Mouse (Mus musculus): Measurements from ENCODE around the gene Apbb1ip. TPM values are rescaled to one million over a fixed set of nuclear protein-coding genes. Genes with fewer than 3 reads are reported as not detected.

Gene Apbb1ip
- polyA plus RNA-seq, 1 experiment from 2014 or later = 0.55 TPM

- 82% methylated on average over 3 of the region's 3 CpGs for WGBS
- H3K9ac ChIP-seq (ENCODE audit: low read length) = no peak overlapping the region
- no peaks in the 10 kb centered on the region for H3K36me3 ChIP-seq (ENCODE audit: control insufficient read depth, insufficient read depth, low read length)
- ATAC-seq (ENCODE audit: low FRiP score) = no peak
- DNase-seq (ENCODE audit: low spot score, missing footprints) = no peak
- no peak overlapping the region for H3K4me3 ChIP-seq (ENCODE audit: low read depth, low read length)
- no peaks in the 10 kb centered on the region for H3K27me3 ChIP-seq (ENCODE audit: control insufficient read depth, insufficient read depth, low read length)
- no peaks in the 10 kb centered on the region for H3K9me3 ChIP-seq (ENCODE audit: control insufficient read depth, low read length)
- no peak overlapping the region for H3K27ac ChIP-seq (ENCODE audit: low read depth, low read length)
- H3K4me1 ChIP-seq (ENCODE audit: control insufficient read depth, insufficient read depth, low read length) = no peaks in the 10 kb centered on the region
- H3K4me2 ChIP-seq = no peak overlapping the region
Measured at GRCm38 (mm10) chr2:22782057-22782456, 8.2 kb downstream of the Apbb1ip start.

GRCm38 (mm10) chr2:22783137-22783638 is 9.3 kb downstream of the Apbb1ip start:
- Histone ChIP-seq H3K27me3 (ENCODE audit: control insufficient read depth, insufficient read depth, low read length) (no peaks in the 10 kb centered on the region), H3K4me3 (ENCODE audit: low read depth, low read length) (no peak overlapping the region), H3K9ac (ENCODE audit: low read length) (no peak overlapping the region), H3K36me3 (ENCODE audit: control insufficient read depth, insufficient read depth, low read length) (no peaks in the 10 kb centered on the region), H3K27ac (ENCODE audit: low read depth, low read length) (no peak overlapping the region), H3K4me1 (ENCODE audit: control insufficient read depth, insufficient read depth, low read length) (no peaks in the 10 kb centered on the region), H3K9me3 (ENCODE audit: control insufficient read depth, low read length) (no peaks in the 10 kb centered on the region), H3K4me2 (no peak overlapping the region)
- DNase-seq (ENCODE audit: low spot score, missing footprints) = no peak
- no peak for ATAC-seq (ENCODE audit: low FRiP score)
- WGBS = 85% methylated on average over 2 of the region's 2 CpGs

GRCm38 (mm10) chr2:22784186-22784585 is 10.3 kb downstream of the Apbb1ip start:
- no peak for ATAC-seq (ENCODE audit: low FRiP score)

GRCm38 (mm10) chr2:22784771-22785170 is 10.9 kb downstream of the Apbb1ip start:
- DNase-seq (ENCODE audit: low spot score, missing footprints) (no peak), ATAC-seq (ENCODE audit: low FRiP score) (no peak)
- H3K4me3 ChIP-seq (ENCODE audit: low read depth, low read length) = no peak overlapping the region
- WGBS = 65% methylated on average over 1 of the region's 1 CpGs
- no peaks in the 10 kb centered on the region for H3K36me3 ChIP-seq (ENCODE audit: control insufficient read depth, insufficient read depth, low read length)
- H3K4me1 ChIP-seq (ENCODE audit: control insufficient read depth, insufficient read depth, low read length) = no peaks in the 10 kb centered on the region
- no peak overlapping the region for H3K27ac ChIP-seq (ENCODE audit: low read depth, low read length)
- no peaks in the 10 kb centered on the region for H3K27me3 ChIP-seq (ENCODE audit: control insufficient read depth, insufficient read depth, low read length)
- H3K9ac ChIP-seq (ENCODE audit: low read length) = no peak overlapping the region
- no peaks in the 10 kb centered on the region for H3K9me3 ChIP-seq (ENCODE audit: control insufficient read depth, low read length)
- no peak overlapping the region for H3K4me2 ChIP-seq

More at GRCm38 (mm10) chr2:22784186-22784585, 10.3 kb downstream of the Apbb1ip start:
- Histone ChIP-seq H3K4me3 (ENCODE audit: low read depth, low read length) (no peak overlapping the region), H3K27ac (ENCODE audit: low read depth, low read length) (no peak overlapping the region), H3K9ac (ENCODE audit: low read length) (no peak overlapping the region), H3K4me1 (ENCODE audit: control insufficient read depth, insufficient read depth, low read length) (no peaks in the 10 kb centered on the region), H3K9me3 (ENCODE audit: control insufficient read depth, low read length) (no peaks in the 10 kb centered on the region), H3K36me3 (ENCODE audit: control insufficient read depth, insufficient read depth, low read length) (no peaks in the 10 kb centered on the region), H3K4me2 (no peak overlapping the region), H3K27me3 (ENCODE audit: control insufficient read depth, insufficient read depth, low read length) (no peaks in the 10 kb centered on the region)
- WGBS = 92% methylated on average over 3 of the region's 3 CpGs
- DNase-seq (ENCODE audit: low spot score, missing footprints) = no peak

- Histone ChIP-seq H3K4me1 (ENCODE audit: control insufficient read depth, insufficient read depth, low read length) (no peaks in the 10 kb centered on the region), H3K4me2 (no peak overlapping the region), H3K4me3 (ENCODE audit: low read depth, low read length) (no peak overlapping the region), H3K9ac (ENCODE audit: low read length) (no peak overlapping the region), H3K9me3 (ENCODE audit: control insufficient read depth, low read length) (no peaks in the 10 kb centered on the region), H3K27ac (ENCODE audit: low read depth, low read length) (no peak overlapping the region), H3K36me3 (ENCODE audit: control insufficient read depth, insufficient read depth, low read length) (no peaks in the 10 kb centered on the region), H3K27me3 (ENCODE audit: control insufficient read depth, insufficient read depth, low read length) (no peaks in the 10 kb centered on the region)
- no peak for ATAC-seq (ENCODE audit: low FRiP score)
- DNase-seq (ENCODE audit: low spot score, missing footprints) = no peak
- 90% methylated on average over 2 of the region's 2 CpGs for WGBS
Measured at GRCm38 (mm10) chr2:22788658-22789057, 14.8 kb downstream of the Apbb1ip start.

GRCm38 (mm10) chr2:22789576-22789975 is 15.7 kb downstream of the Apbb1ip start:
- WGBS = 67% methylated on average over 1 of the region's 1 CpGs
- no peaks in the 10 kb centered on the region for H3K4me1 ChIP-seq (ENCODE audit: control insufficient read depth, insufficient read depth, low read length)

GRCm38 (mm10) chr2:22790435-22790834 is 16.5 kb downstream of the Apbb1ip start:
- DNase-seq (ENCODE audit: low spot score, missing footprints) (no peak), ATAC-seq (ENCODE audit: low FRiP score) (no peak)
- WGBS = 38% methylated on average over 1 of the region's 1 CpGs
- no peaks in the 10 kb centered on the region for H3K4me1 ChIP-seq (ENCODE audit: control insufficient read depth, insufficient read depth, low read length)
- H3K27me3 ChIP-seq (ENCODE audit: control insufficient read depth, insufficient read depth, low read length) = no peaks in the 10 kb centered on the region
- no peak overlapping the region for H3K4me2 ChIP-seq
- no peaks in the 10 kb centered on the region for H3K9me3 ChIP-seq (ENCODE audit: control insufficient read depth, low read length)
- H3K9ac ChIP-seq (ENCODE audit: low read length) = no peak overlapping the region
- H3K4me3 ChIP-seq (ENCODE audit: low read depth, low read length) = no peak overlapping the region
- H3K36me3 ChIP-seq (ENCODE audit: control insufficient read depth, insufficient read depth, low read length) = no peaks in the 10 kb centered on the region
- no peak overlapping the region for H3K27ac ChIP-seq (ENCODE audit: low read depth, low read length)

More at GRCm38 (mm10) chr2:22789576-22789975, 15.7 kb downstream of the Apbb1ip start:
- no peak overlapping the region for H3K9ac ChIP-seq (ENCODE audit: low read length)
- no peaks in the 10 kb centered on the region for H3K27me3 ChIP-seq (ENCODE audit: control insufficient read depth, insufficient read depth, low read length)
- H3K27ac ChIP-seq (ENCODE audit: low read depth, low read length) = no peak overlapping the region
- ATAC-seq (ENCODE audit: low FRiP score) (no peak), DNase-seq (ENCODE audit: low spot score, missing footprints) (no peak)
- no peaks in the 10 kb centered on the region for H3K36me3 ChIP-seq (ENCODE audit: control insufficient read depth, insufficient read depth, low read length)
- H3K4me2 ChIP-seq = no peak overlapping the region
- no peaks in the 10 kb centered on the region for H3K9me3 ChIP-seq (ENCODE audit: control insufficient read depth, low read length)
- H3K4me3 ChIP-seq (ENCODE audit: low read depth, low read length) = no peak overlapping the region

- 77% methylated on average over 3 of the region's 3 CpGs for WGBS
- H3K9ac ChIP-seq (ENCODE audit: low read length) = no peak overlapping the region
- H3K4me2 ChIP-seq = no peak overlapping the region
- no peaks in the 10 kb centered on the region for H3K4me1 ChIP-seq (ENCODE audit: control insufficient read depth, insufficient read depth, low read length)
- DNase-seq (ENCODE audit: low spot score, missing footprints) (no peak), ATAC-seq (ENCODE audit: low FRiP score) (no peak)
- H3K9me3 ChIP-seq (ENCODE audit: control insufficient read depth, low read length) = no peaks in the 10 kb centered on the region
- H3K27ac ChIP-seq (ENCODE audit: low read depth, low read length) = no peak overlapping the region
- H3K4me3 ChIP-seq (ENCODE audit: low read depth, low read length) = no peak overlapping the region
- no peaks in the 10 kb centered on the region for H3K27me3 ChIP-seq (ENCODE audit: control insufficient read depth, insufficient read depth, low read length)
- H3K36me3 ChIP-seq (ENCODE audit: control insufficient read depth, insufficient read depth, low read length) = no peaks in the 10 kb centered on the region
Measured at GRCm38 (mm10) chr2:22795087-22795486, 21.2 kb downstream of the Apbb1ip start.

- no peaks in the 10 kb centered on the region for H3K9me3 ChIP-seq (ENCODE audit: control insufficient read depth, low read length)
- DNase-seq (ENCODE audit: low spot score, missing footprints) (no peak), ATAC-seq (ENCODE audit: low FRiP score) (no peak)
- H3K27me3 ChIP-seq (ENCODE audit: control insufficient read depth, insufficient read depth, low read length) = no peaks in the 10 kb centered on the region
- H3K9ac ChIP-seq (ENCODE audit: low read length) = no peak overlapping the region
- no peak overlapping the region for H3K4me2 ChIP-seq
- H3K4me1 ChIP-seq (ENCODE audit: control insufficient read depth, insufficient read depth, low read length) = no peaks in the 10 kb centered on the region
- no peak overlapping the region for H3K27ac ChIP-seq (ENCODE audit: low read depth, low read length)
- H3K36me3 ChIP-seq (ENCODE audit: control insufficient read depth, insufficient read depth, low read length) = no peaks in the 10 kb centered on the region
- H3K4me3 ChIP-seq (ENCODE audit: low read depth, low read length) = no peak overlapping the region
Measured at GRCm38 (mm10) chr2:22796487-22796886, 22.6 kb downstream of the Apbb1ip start.

Measured in midbrain, embryonic 11.5 days (tissue).